Mouse (Mus musculus) thymus, adult 2 months (tissue): ENCODE measurements around the gene Slc2a5. TPM values are rescaled to one million over a fixed set of nuclear protein-coding genes. Genes with fewer than 3 reads are reported as not detected.

Source experiments
- DNase-seq: peaks from one replicate; pipeline ENCODE4 v3.0.0; 2021
- H3K27ac ChIP-seq: fragments of 200-500 bp; 2 replicates; pipeline ENCODE4 v1.5.1; 2012; ENCODE audit warnings: low read length, control low read depth; ENCODE audit not compliant: control insufficient read depth, insufficient read depth
- H3K27me3 ChIP-seq: fragments of 200-500 bp; 2 replicates; pipeline ENCODE4 v1.6.1; 2012; ENCODE audit warnings: mild to moderate bottlenecking, low read length, moderate library complexity, mixed read lengths; ENCODE audit not compliant: control insufficient read depth, insufficient read depth
- H3K36me3 ChIP-seq: fragments of 200-500 bp; 2 replicates; pipeline ENCODE4 v1.6.1; 2012; ENCODE audit warnings: mild to moderate bottlenecking, low read length, moderate library complexity; ENCODE audit not compliant: control insufficient read depth, insufficient read depth
- H3K4me1 ChIP-seq: fragments of 200-500 bp; replicated peaks from 2 replicates; pipeline ENCODE4 v1.6.1; 2012; ENCODE audit warnings: low read length; ENCODE audit not compliant: control insufficient read depth, insufficient read depth
- H3K4me3 ChIP-seq: fragments of 200-500 bp; 2 replicates; pipeline ENCODE4 v1.5.1; 2012; ENCODE audit warnings: mild to moderate bottlenecking, low read length, control low read depth, moderate library complexity; ENCODE audit not compliant: control insufficient read depth, insufficient read depth
- CTCF ChIP-seq: fragments of 200-500 bp; IDR thresholded peaks from 2 replicates; pipeline ENCODE4 v1.5.1; 2012; ENCODE audit warnings: mild to moderate bottlenecking, control low read depth, low read length, moderate library complexity, borderline replicate concordance; ENCODE audit not compliant: control insufficient read depth, poor library complexity, insufficient read depth; ENCODE audit errors: extremely low read depth
- POLR2A ChIP-seq: fragments of 200-500 bp; IDR thresholded peaks from 2 replicates; pipeline ENCODE4 v1.6.1; 2012; ENCODE audit warnings: mild to moderate bottlenecking, low read length, control low read depth, moderate library complexity; ENCODE audit not compliant: control insufficient read depth, poor library complexity, insufficient read depth; ENCODE audit errors: extremely low read depth
- WGBS: fragments of 180-500 bp; shearing (Covaris S2); methylation state at CpG from one replicate; pipeline ENCODE4 v1.1.7; 2018; 5-methylcytosine and 5-hydroxymethylcytosine counted together
- polyA plus RNA-seq: library from polyadenylated mRNA; depleted of rRNA; stranded (reverse); fragments of >200 nt; gene quantifications from 2 replicates; pipeline ENCODE4 v1.2.3, GENCODE M21; 2012

The Slc2a5 gene
- polyA plus RNA-seq, 1 experiment = 1.2 TPM

DNA sequence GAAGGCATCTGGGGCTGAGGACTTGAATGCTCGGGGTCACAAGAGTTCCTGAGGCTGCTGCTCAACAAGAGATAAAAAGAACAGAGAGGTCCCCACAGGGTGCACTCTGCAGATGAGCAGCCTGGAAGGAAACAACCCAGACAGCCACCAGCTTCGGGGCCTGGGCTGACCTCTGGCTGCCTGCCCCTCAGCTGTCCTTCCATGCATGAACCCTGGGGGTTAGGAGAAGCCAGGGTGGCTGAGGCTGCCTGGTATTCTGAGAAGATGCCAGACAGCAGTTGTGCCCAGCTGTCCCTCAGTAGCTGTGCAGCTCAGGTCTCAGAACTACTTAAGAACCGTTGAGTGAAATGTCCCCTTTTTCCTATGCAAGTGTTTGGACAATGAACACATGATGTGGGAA, 3.4 kb downstream of the Slc2a5 start:
- H3K27ac ChIP-seq = no peak overlapping the region
- no peak for DNase-seq
- H3K4me1 ChIP-seq = peaks cover 13% of the 10 kb centered on the region
- no peaks in the 10 kb centered on the region for H3K36me3 ChIP-seq
- no peak overlapping the region for H3K4me3 ChIP-seq
- TF ChIP-seq POLR2A = no peak
- TF ChIP-seq CTCF = no peak
- WGBS = 82% methylated on average over 3 of the region's 3 CpGs
- H3K27me3 ChIP-seq = no peaks in the 10 kb centered on the region

DNA sequence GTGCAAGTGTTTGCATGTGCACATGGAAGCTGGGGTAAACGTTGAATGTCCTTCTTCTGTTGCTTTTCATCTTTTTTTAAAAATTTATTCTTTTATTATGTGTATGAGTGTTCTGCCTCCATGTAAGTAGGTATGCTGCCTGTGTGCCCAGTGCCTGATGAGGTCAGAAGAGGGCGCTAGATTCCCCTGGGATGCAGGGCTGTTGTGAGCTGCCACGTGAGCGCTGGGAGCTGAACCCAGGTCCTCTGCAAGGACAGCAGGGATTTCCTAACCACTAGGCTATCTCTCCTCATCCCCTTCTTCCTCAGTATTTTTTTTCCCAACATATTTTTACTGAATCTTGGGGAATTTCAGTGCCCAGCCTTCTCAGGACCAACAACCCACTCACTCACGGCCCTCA, 7.3 kb downstream of the Slc2a5 start:
- WGBS = 91% methylated on average over 5 of the region's 5 CpGs
- Histone ChIP-seq H3K27me3 (no peaks in the 10 kb centered on the region), H3K36me3 (no peaks in the 10 kb centered on the region), H3K4me3 (no peak overlapping the region), H3K27ac (no peak overlapping the region), H3K4me1 (no peaks in the 10 kb centered on the region)
- DNase-seq = no peak
- TF ChIP-seq POLR2A (no peak), CTCF (no peak)

DNA sequence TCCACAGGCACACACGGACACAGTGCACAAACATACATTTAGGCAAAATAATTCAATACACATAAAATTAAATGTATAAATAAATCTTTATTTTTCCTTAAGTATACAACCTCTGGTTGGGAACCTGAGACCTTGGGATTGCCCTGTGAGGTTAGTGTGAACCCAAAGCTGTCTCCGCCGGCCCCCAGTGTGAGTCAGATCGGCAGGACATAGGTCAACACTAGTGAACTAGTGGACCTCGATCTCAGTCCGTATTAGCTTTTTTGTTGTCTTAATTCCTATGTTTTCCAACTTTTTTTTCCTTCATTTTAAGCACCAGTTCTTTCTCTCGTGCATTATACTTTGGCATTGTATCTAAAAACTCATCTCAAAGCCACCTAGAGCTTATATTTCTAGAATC, 8.8 kb downstream of the Slc2a5 start:
- Histone ChIP-seq H3K27me3 (no peaks in the 10 kb centered on the region), H3K4me3 (no peak overlapping the region), H3K4me1 (no peaks in the 10 kb centered on the region), H3K36me3 (no peaks in the 10 kb centered on the region), H3K27ac (no peak overlapping the region)
- 97% methylated on average over 7 of the region's 7 CpGs for WGBS
- TF ChIP-seq POLR2A (no peak), CTCF (no peak)
- DNase-seq = no peak

DNA sequence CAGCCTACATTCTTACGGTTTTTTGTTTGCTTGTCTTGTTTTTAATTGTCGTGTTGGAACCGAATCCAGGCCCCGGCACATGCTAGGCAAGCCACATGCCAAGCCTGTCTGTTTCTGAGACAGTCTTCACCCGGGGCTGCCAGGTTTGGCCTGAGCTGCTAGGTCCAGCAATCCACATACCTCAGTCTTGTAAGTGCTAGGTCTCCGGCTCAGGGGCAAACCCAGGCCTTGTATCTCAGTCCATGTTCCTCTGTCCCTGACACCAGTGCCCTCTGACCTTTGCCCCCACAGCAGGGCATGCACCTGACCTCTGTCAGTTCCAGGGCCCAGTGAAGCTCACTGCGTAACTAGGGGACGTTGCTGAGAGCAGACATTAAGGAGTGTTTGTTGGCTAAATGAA, 9.5 kb downstream of the Slc2a5 start:
- Histone ChIP-seq H3K27ac (no peak overlapping the region), H3K4me1 (no peaks in the 10 kb centered on the region), H3K36me3 (no peaks in the 10 kb centered on the region), H3K4me3 (no peak overlapping the region), H3K27me3 (no peaks in the 10 kb centered on the region)
- no peak for DNase-seq
- WGBS = 97% methylated on average over 8 of the region's 8 CpGs
- TF ChIP-seq POLR2A (no peak), CTCF (no peak)

DNA sequence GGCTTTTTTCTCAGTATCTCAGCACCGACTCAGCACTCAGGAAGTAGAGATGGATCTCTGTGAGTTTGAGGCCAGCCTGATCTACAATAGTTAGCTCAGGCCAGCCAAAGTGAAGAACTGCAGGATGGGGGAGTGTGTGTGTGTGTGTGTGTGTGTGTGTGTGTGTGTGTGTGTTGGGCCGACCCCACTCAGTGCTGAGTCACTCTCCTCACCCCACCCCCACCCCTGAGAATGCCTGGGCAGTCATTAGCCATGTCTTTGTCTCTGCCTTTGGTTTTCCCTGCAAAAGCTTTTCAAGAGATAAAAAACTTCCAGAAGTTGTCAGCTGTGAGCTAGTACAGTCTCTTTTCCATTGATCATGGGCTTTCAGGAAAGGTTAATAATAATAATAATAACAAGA, 11.6 kb downstream of the Slc2a5 start:
- Histone ChIP-seq H3K36me3 (no peaks in the 10 kb centered on the region), H3K4me3 (no peak overlapping the region), H3K27ac (no peak overlapping the region), H3K27me3 (no peaks in the 10 kb centered on the region), H3K4me1 (no peaks in the 10 kb centered on the region)
- TF ChIP-seq CTCF = no peak
- no peak for TF ChIP-seq POLR2A
- 27% methylated on average over 2 of the region's 2 CpGs for WGBS
- no peak for DNase-seq

DNA sequence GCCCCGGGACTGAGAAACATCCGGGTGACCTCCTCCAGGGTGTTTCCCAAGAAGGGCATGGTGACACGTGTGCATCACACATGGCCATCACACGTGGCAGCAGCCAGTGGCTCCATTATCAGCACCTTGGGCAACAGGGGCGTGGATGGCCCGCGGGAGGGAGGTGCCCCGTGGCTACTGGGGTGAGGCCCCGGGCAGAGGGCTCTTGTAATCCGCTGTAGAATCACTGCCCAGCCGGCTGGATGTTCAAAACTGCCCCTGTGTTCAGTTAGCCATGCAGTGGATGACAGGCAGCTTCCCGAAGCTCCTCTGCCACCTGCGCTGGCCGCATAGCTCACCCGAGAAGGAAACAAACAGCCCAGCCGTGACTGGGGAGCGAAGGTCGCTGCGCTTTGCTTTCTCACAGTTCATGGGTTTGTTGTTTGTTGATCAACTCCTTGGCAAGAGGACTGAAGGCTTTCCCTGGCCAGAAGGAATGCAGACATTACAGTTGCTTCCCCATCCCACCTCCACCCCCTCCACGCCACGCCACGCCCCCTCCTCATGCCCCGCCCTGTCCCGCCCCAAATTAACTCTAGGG, 13.7 kb downstream of the Slc2a5 start:
- H3K4me1 ChIP-seq = no peaks in the 10 kb centered on the region
- no peaks in the 10 kb centered on the region for H3K27me3 ChIP-seq
- no peaks in the 10 kb centered on the region for H3K36me3 ChIP-seq
- no peak for DNase-seq
- H3K27ac ChIP-seq = no peak overlapping the region
- WGBS = 35% methylated on average over 24 of the region's 24 CpGs
- TF ChIP-seq CTCF (no peak), POLR2A (no peak)
- no peak overlapping the region for H3K4me3 ChIP-seq

DNA sequence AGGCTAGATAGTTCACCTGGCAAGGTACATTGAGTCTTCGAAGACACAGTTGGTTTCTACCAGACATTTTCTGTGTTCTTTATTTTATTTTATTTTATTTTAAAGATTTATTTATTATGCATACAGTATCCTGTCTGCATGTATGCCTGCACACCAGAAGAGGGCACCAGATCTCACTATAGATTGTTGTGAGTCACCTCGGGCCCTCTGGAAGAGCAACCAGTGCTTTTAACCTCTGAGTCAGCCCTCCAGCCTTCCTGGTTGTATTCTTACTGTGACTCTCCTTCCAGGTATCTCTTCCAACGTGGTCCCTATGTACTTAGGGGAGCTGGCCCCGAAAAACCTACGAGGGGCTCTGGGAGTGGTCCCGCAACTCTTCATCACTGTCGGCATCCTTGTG, 16.2 kb downstream of the Slc2a5 start:
- DNase-seq = no peak
- Histone ChIP-seq H3K27me3 (no peaks in the 10 kb centered on the region), H3K36me3 (no peaks in the 10 kb centered on the region), H3K4me3 (no peak overlapping the region), H3K4me1 (0 out of 2 replicates have a peak, but pooled peaks cover 3% of the 10 kb centered on the region), H3K27ac (no peak overlapping the region)
- no peak for TF ChIP-seq POLR2A
- TF ChIP-seq CTCF = no peak
- WGBS = 91% methylated on average over 7 of the region's 7 CpGs
